Mouse (Mus musculus): ENCODE measurements around the gene Slc1a2.

Gene Slc1a2

DNA sequence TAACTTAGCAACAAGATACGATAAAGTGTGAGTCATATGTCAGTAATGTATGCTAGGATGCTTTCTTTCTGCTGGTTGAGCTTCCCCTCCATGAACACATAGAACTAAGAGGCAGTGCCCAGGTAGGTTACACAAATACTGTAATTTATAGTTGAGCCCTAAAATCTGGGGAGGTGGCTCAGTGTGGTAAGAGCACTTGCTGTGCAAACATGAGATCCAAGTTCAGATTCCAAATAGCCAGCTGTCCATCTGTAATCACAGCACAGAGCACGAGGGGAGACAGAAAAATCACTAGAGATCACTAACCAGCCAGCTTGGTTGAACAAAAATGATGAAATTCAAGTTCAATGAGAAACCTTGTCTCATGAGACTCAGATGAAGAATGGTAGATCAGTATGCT, 63.4 kb downstream of the Slc1a2 start:
- no peak for DNase-seq

DNA sequence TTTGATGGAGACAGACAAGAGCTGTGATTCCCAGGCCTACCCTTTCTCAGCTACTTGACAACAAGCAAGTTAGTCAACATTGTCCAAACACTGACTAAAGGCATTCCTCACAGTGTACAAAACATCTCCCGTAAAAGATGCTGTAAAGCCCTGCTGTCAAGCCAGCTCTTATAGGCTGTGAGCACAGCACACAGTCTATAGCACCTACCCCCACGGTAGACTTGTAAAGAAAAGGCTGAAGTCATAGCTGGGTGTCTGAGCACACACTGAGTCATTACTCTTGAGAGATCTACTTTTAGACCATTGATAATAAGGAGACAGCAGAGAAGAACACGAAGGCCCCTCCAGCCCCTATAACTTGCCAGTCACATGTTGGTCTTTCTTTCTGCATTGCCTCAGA, 66.6 kb downstream of the Slc1a2 start:
- no peak for DNase-seq

GRCm38 (mm10) chr2:102730386-102730785, 71.9 kb downstream of the Slc1a2 start:
- DNase-seq: no peak

GRCm38 (mm10) chr2:102730788-102731187, 72.3 kb downstream of the Slc1a2 start:
- DNase-seq: no peak

GRCm38 (mm10) chr2:102733128-102733527, 74.7 kb downstream of the Slc1a2 start:
- DNase-seq: no peak

DNA sequence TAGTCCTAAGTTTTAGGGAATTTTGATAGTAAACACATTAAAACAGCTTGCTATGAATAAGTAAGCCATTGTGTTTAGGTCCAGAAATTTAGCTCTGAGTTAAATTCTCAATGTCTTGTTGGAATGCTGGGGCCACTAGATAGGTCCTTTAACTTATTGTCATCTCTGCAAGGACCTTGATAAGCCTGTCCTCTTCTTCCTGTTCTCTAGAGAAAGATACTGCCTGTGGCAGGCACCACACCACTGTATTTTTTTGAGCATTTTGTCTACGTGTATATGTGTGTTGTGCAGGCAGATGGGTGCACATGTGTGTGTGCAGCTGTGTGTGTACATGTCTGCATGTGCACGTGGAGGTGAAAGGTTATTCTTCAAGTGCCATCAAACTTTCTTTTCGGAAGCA, 75.6 kb downstream of the Slc1a2 start:
- DNase-seq: no peak

- no peak for DNase-seq
These were observed 76.6 kb downstream of the Slc1a2 start for GRCm38 (mm10) chr2:102735031-102735430.

- no peak for DNase-seq
These were observed 77.4 kb downstream of the Slc1a2 start for GRCm38 (mm10) chr2:102735811-102736210.

DNA sequence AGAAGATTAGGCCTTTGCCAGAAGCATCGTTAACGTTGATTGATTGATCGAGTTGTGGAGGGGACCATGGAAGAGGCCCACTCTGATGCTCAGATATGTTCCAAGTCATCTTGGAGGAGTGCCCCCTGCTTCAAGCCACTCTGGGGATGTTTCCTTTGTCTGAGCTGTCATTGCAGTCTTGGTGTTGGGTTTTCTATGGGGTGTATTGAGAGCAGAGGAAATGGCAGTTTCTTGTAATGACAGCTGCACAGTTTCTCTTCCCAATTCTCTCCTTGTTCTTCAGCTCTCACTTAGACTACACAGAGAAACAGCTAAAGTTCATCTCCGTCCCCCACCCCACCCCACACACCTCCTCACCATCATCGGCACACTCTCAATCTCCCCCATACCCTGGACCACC, 78.0 kb downstream of the Slc1a2 start:
- DNase-seq: no peak

DNA sequence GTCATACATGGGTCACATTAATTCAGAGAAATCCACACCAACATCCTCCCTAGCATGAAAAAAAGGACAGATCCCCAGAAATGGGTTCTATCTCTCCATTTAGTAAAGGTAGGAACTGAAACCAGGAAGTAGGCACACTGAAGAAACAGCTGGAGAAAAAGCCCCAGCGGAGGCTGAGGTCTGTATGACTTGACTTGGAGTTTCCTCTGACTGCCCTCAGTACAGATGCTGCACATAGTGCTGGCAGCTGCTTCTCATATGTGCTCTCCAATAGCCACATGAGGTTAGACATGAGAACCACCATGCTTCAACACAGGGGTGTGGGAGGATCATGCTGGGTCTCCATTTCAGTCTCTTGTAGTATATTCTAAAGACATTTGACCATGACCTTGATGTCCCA, 80.4 kb downstream of the Slc1a2 start:
- no peak for DNase-seq

GRCm38 (mm10) chr2:102742685-102743084, 84.2 kb downstream of the Slc1a2 start:
- no peak for DNase-seq

DNA sequence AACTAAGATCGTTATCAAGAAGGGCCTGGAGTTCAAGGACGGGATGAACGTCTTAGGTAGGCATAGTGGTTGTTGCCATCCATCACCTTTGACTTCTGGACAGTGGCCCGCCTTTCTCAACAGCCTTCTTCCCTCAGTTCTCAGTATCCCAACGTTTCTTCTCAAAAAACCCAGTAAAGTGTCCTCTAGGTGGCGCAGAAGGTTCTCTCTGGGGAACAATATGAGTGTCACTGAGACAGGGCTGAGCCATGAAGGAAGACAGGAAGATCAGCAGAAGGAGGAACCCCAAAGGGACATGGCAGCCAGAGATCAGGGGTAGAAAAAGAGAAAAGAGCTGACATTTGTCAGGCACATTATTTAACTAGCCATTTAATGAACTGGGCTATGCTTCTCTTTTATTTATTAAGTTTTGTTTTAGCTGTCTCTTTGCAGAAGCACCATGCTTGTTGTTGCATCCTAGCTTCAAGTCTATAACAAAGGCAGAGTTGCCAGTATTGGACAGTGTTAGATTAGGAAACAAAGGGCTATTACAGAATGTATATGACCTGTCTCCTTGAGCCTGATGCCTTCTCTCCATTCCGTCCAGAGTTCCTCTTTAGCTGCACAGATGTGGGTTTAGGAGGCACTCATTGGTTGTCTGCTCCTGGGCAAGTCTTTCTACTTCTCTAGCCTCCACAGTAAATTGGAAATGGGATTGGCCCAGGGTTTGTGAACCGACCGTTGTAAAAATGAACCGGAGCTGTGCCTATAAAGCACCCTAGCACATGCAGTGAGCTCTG, 85.6 kb downstream of the Slc1a2 start:
- peak; percentile 78 for DNase-seq

- DNase-seq: no peak
These were observed 86.9 kb downstream of the Slc1a2 start for GRCm38 (mm10) chr2:102745259-102745906.

GRCm38 (mm10) chr2:102747758-102748157, 89.3 kb downstream of the Slc1a2 start:
- no peak for DNase-seq

DNA sequence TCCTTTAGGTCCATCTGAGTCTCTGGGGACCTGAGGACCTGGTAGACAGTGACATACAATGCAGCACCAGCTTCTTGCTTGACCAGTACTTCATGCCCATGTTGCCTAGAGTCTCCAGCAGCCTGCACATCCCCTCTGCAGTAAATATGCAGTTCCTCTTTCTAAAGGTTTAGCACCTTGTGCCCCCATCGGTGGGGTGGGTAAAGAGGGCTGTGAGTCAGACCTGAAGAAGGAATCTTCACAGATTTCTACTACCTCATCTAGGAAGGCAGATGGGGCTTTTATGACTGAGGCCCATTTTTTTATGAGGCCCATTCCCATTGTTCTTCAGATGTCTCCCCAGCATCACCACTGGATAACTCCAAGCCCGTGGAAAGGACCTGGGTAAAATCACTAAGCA, 91.5 kb downstream of the Slc1a2 start:
- no peak for DNase-seq

DNA sequence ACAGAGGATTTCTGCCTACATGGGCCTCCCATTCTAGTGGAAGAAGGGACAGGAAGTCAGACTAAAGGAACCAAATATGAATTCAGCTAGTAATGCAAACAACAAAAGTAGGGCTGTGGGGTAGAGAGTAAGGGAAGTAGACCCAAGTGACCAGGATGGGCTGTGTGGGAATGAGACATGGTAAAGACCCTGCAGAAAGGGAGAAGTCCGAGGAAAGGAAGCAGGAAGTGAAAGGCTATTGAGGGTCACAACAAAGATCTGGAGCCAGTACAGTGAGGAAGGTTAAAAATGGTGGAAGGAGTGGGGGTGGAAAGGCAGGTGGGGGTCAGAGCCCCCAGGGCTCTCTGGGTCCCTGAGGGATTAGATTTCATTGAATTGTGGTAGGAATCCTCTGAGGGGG, 93.4 kb downstream of the Slc1a2 start:
- no peak for DNase-seq

- DNase-seq: no peak
These were observed 98.9 kb downstream of the Slc1a2 start for GRCm38 (mm10) chr2:102757241-102757860.

DNA sequence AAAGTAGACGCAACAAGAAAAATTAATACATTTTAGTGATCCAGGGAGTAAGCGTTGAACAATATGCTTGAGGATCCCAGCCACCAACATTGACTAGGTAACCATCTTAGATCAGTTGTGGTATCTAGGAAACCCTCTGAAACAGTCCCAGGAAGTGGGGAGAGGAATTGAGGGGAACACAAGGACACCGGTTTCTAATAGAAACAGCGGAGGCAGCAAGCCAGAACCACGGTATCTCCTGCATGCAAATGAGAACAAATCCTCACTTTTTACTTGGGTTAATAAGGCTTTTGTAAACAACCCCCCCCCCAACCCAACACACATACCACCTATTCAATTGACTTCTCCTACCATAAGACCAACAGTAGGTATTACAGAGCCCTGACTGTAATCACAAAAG, 101.0 kb downstream of the Slc1a2 start:
- DNase-seq: no peak

GRCm38 (mm10) chr2:102760284-102761072, 102.0 kb downstream of the Slc1a2 start:
- no peak for DNase-seq

- no peak for DNase-seq
These were observed 104.7 kb downstream of the Slc1a2 start for GRCm38 (mm10) chr2:102763176-102763575.

GRCm38 (mm10) chr2:102763991-102764390, 105.5 kb downstream of the Slc1a2 start:
- DNase-seq: no peak

- no peak for DNase-seq
These were observed 106.3 kb downstream of the Slc1a2 start for GRCm38 (mm10) chr2:102764602-102765374.

DNA sequence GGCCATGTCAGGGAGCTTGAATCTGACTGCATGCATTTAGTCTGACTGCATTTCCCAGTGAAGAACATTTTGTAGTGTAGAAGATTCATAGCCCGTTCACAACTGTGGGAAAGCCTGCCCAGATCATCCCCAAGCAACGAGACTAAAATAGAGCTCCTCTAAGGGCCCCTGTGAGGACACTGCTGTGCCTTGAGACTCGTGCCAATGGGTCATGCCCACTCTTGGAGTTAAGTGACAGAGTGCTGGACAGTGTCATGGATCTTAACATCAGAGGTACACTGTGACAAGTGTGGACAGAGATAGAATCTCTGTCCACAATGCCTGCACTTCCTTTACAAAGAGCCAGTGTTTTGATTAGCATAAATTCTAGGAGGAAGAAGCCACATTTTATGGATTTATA, 109.8 kb downstream of the Slc1a2 start:
- no peak for DNase-seq

Measured in thymus, postnatal 4 days (tissue).